Mouse (Mus musculus) heart, adult 2 months (tissue): ENCODE results near the gene Olfr799. TPM values are rescaled to one million over a fixed set of nuclear protein-coding genes. Genes with fewer than 3 reads are reported as not detected.

Source experiments
- DNase-seq, 2 experiments: peaks; one replicate each; pipeline ENCODE4 v3.0.0; 2021
- H3K27ac ChIP-seq: fragments of 200-600 bp; 2 replicates; pipeline ENCODE4 v1.8.1; 2022
- H3K27me3 ChIP-seq: fragments of 200-500 bp; 2 replicates; pipeline ENCODE4 v1.6.1; 2012; ENCODE audit warnings: mild to moderate bottlenecking, low read length, inconsistent platforms, mixed read lengths; ENCODE audit not compliant: control insufficient read depth, insufficient read depth
- H3K36me3 ChIP-seq: fragments of 200-500 bp; 2 replicates; pipeline ENCODE4 v1.6.1; 2012; ENCODE audit warnings: low read length, inconsistent platforms; ENCODE audit not compliant: control insufficient read depth, insufficient read depth
- H3K4me1 ChIP-seq: fragments of 200-500 bp; 2 replicates; pipeline ENCODE4 v1.6.1; 2011; ENCODE audit warnings: low read length; ENCODE audit not compliant: control insufficient read depth, insufficient read depth
- H3K4me3 ChIP-seq: fragments of 200-600 bp; 2 replicates; pipeline ENCODE4 v1.8.1; 2022
- H3K79me2 ChIP-seq: fragments of 200-500 bp; replicated peaks from 2 replicates; pipeline ENCODE4 v1.6.1; 2012; ENCODE audit warnings: mild to moderate bottlenecking, inconsistent platforms, low read length, moderate library complexity, mixed read lengths; ENCODE audit not compliant: control insufficient read depth, insufficient read depth
- H3K9ac ChIP-seq: fragments of 200-500 bp; 2 replicates; pipeline ENCODE4 v1.6.1; 2012; ENCODE audit warnings: low read depth, mild to moderate bottlenecking, control low read depth, inconsistent platforms, low read length, mixed read lengths
- CTCF ChIP-seq: fragments of 200-600 bp; IDR thresholded peaks from 2 replicates; pipeline ENCODE4 v1.8.1; 2022; ENCODE audit warnings: antibody characterized with exemption, mild to moderate bottlenecking, moderate library complexity
- EP300 ChIP-seq: fragments of 200-500 bp; IDR thresholded peaks from 2 replicates; pipeline ENCODE4 v1.6.1; 2011; ENCODE audit warnings: low read depth, low read length, control low read depth; ENCODE audit not compliant: insufficient read depth
- POLR2A ChIP-seq: fragments of 200-500 bp; IDR thresholded peaks from 2 replicates; pipeline ENCODE4 v1.6.1; 2011; ENCODE audit warnings: mild to moderate bottlenecking, low read depth, low read length, control low read depth; ENCODE audit not compliant: insufficient read depth
- WGBS: fragments of 180-500 bp; shearing (Covaris S2); methylation state at CpG from one replicate; pipeline ENCODE4 v1.1.7; 2018; 5-methylcytosine and 5-hydroxymethylcytosine counted together
- intact Hi-C: fragments of 180-260 bp; cut with DNase I; formaldehyde crosslinking; loops from one replicate; pipeline ENCODE4 v1.15.1; 2025
- polyA plus RNA-seq: library from polyadenylated mRNA; depleted of rRNA; stranded (reverse); fragments of >200 nt; gene quantifications from 2 replicates; pipeline ENCODE4 v1.2.3, GENCODE M21; 2012; rRNA removed
- total RNA-seq, 2 experiments: library from RNA; stranded (reverse); gene quantifications; 2 replicates each; pipeline ENCODE4 v1.2.3; 2021

Olfr799 gene
- total and polyA plus RNA-seq, 3 experiments, result not detected

- no peaks in the 10 kb centered on the region for H3K79me2 ChIP-seq
- TF ChIP-seq EP300 (no peak), POLR2A (no peak), CTCF (no peak)
- intact Hi-C loops, result no loop called here
- H3K27me3 ChIP-seq, result no peaks in the 10 kb centered on the region
- H3K27ac ChIP-seq, result no peak within 1 kb of the TSS
- no peak for DNase-seq
- no peak within 1 kb of the TSS for H3K4me3 ChIP-seq
- H3K9ac ChIP-seq, result no peak within 1 kb of the TSS
- H3K4me1 ChIP-seq, result no peaks in the 10 kb centered on the region
- H3K36me3 ChIP-seq, result no peaks in the 10 kb centered on the region
Observed at GRCm38 (mm10) chr10:129657394-129657793, 20.1 kb downstream of the Olfr799 start, which contains the start of gene Olfr800. Gene Olfr800 (plus strand): TSS chr10:129657694.

- Histone ChIP-seq H3K4me3 (no peak within 1 kb of the TSS), H3K27me3 (no peaks in the 10 kb centered on the region), H3K79me2 (no peaks in the 10 kb centered on the region), H3K4me1 (no peaks in the 10 kb centered on the region), H3K27ac (no peak within 1 kb of the TSS), H3K9ac (no peak within 1 kb of the TSS), H3K36me3 (no peaks in the 10 kb centered on the region)
- WGBS, result 68% methylated on average over 1 of the region's 1 CpGs
- no peak for DNase-seq
- intact Hi-C loops, result no loop called here
- TF ChIP-seq POLR2A (no peak), CTCF (no peak), EP300 (no peak)
Observed at GRCm38 (mm10) chr10:129673765-129674164, 36.5 kb downstream of the Olfr799 start, which contains the start of gene Olfr801. Gene Olfr801 (minus strand): TSS chr10:129673865.

DNA sequence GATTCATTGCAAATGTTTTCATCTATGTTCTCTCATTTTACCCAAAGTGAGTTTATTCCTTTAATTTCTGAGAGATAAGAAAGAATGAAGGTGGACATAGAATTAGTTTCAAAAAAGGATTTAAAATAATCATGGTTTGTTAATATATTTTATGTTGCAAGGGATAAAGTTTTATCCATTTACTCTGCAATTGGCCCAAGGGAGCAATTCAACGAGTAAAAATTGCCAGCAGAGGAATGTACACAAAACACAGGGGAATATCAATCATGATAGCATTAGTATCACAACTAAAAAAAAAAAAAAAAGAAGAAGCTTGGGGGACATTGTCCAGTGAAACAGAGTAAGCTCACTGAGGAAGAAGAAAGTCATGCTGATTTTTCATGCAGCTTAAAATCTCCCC, 50.8 kb downstream of the Olfr799 start, which contains the start of gene Olfr802:
Gene Olfr802 (minus strand): TSS at position 101 of the 400 bp plus-strand sequence.
- H3K27ac ChIP-seq, result no peak within 1 kb of the TSS
- H3K4me3 ChIP-seq, result no peak within 1 kb of the TSS
- H3K27me3 ChIP-seq, result no peaks in the 10 kb centered on the region
- no peaks in the 10 kb centered on the region for H3K36me3 ChIP-seq
- DNase-seq, result no peak
- H3K79me2 ChIP-seq, result no peaks in the 10 kb centered on the region
- H3K9ac ChIP-seq, result no peak within 1 kb of the TSS
- no peaks in the 10 kb centered on the region for H3K4me1 ChIP-seq
- no peak for TF ChIP-seq POLR2A
- no peak for TF ChIP-seq CTCF
- TF ChIP-seq EP300, result no peak
- WGBS, result 39% methylated on average over 1 of the region's 1 CpGs
- intact Hi-C loops, result no loop called here

- no peak for DNase-seq
- intact Hi-C loops, result no loop called here
- Histone ChIP-seq H3K27me3 (no peaks in the 10 kb centered on the region), H3K4me3 (no peak within 1 kb of the TSS), H3K27ac (no peak within 1 kb of the TSS), H3K9ac (no peak within 1 kb of the TSS), H3K79me2 (no peaks in the 10 kb centered on the region), H3K36me3 (no peaks in the 10 kb centered on the region), H3K4me1 (no peaks in the 10 kb centered on the region)
- TF ChIP-seq EP300 (no peak), CTCF (no peak), POLR2A (no peak)
- WGBS, result 64% methylated on average over 2 of the region's 2 CpGs
Observed at GRCm38 (mm10) chr10:129694186-129694585, 56.9 kb downstream of the Olfr799 start, which contains the start of gene Olfr803. Gene Olfr803 (minus strand): TSS chr10:129694286.

Other genes starting within 250 kb of the Olfr799 start
- not detected for gene Olfr785, start 232.1 kb upstream of the Olfr799 start, total RNA-seq
- gene Olfr785, start 232.1 kb upstream of the Olfr799 start, polyA plus RNA-seq, result not detected in 2 replicates
- not detected for gene Olfr786, start 210.2 kb upstream of the Olfr799 start, total RNA-seq
- gene Olfr786, start 210.2 kb upstream of the Olfr799 start, polyA plus RNA-seq, result not detected in 2 replicates
- gene Olfr787, start 175.6 kb upstream of the Olfr799 start, total RNA-seq, result not detected
- gene Olfr787, start 175.6 kb upstream of the Olfr799 start, polyA plus RNA-seq, result not detected in 2 replicates
- gene Olfr788, start 166.5 kb upstream of the Olfr799 start, total RNA-seq, result not detected
- not detected in 2 replicates for gene Olfr788, start 166.5 kb upstream of the Olfr799 start, polyA plus RNA-seq
- gene Olfr789, start 152.7 kb upstream of the Olfr799 start, total RNA-seq, result not detected
- gene Olfr789, start 152.7 kb upstream of the Olfr799 start, polyA plus RNA-seq, result not detected in 2 replicates
- gene Olfr790, start 139.0 kb upstream of the Olfr799 start, total RNA-seq, result not detected
- not detected in 2 replicates for gene Olfr790, start 139.0 kb upstream of the Olfr799 start, polyA plus RNA-seq
- gene Olfr791, start 115.7 kb upstream of the Olfr799 start, total RNA-seq, result not detected
- not detected in 2 replicates for gene Olfr791, start 115.7 kb upstream of the Olfr799 start, polyA plus RNA-seq
- gene Olfr792, start 98.3 kb upstream of the Olfr799 start, total RNA-seq, result not detected
- not detected in 2 replicates for gene Olfr792, start 98.3 kb upstream of the Olfr799 start, polyA plus RNA-seq
- not detected for gene Olfr794, start 69.8 kb upstream of the Olfr799 start, total RNA-seq
- gene Olfr794, start 69.8 kb upstream of the Olfr799 start, polyA plus RNA-seq, result not detected in 2 replicates
- not detected for gene Olfr796, start 24.9 kb upstream of the Olfr799 start, total RNA-seq
- gene Olfr796, start 24.9 kb upstream of the Olfr799 start, polyA plus RNA-seq, result not detected in 2 replicates
- gene Olfr798, start 9.6 kb upstream of the Olfr799 start, total RNA-seq, result not detected
- not detected in 2 replicates for gene Olfr798, start 9.6 kb upstream of the Olfr799 start, polyA plus RNA-seq
- not detected for gene Olfr800, start 20.2 kb downstream of the Olfr799 start, total RNA-seq
- not detected in 2 replicates for gene Olfr800, start 20.2 kb downstream of the Olfr799 start, polyA plus RNA-seq
- gene Olfr801, start 36.4 kb downstream of the Olfr799 start, total RNA-seq, result not detected
- not detected in 2 replicates for gene Olfr801, start 36.4 kb downstream of the Olfr799 start, polyA plus RNA-seq
- gene Olfr802, start 50.7 kb downstream of the Olfr799 start, total RNA-seq, result not detected
- gene Olfr802, start 50.7 kb downstream of the Olfr799 start, polyA plus RNA-seq, result not detected in 2 replicates
- gene Olfr803, start 56.8 kb downstream of the Olfr799 start, total RNA-seq, result not detected
- not detected in 2 replicates for gene Olfr803, start 56.8 kb downstream of the Olfr799 start, polyA plus RNA-seq
- gene Olfr804, start 65.7 kb downstream of the Olfr799 start, total RNA-seq, result not detected
- not detected in 2 replicates for gene Olfr804, start 65.7 kb downstream of the Olfr799 start, polyA plus RNA-seq
- gene Olfr805, start 91.9 kb downstream of the Olfr799 start, total RNA-seq, result not detected
- not detected in 2 replicates for gene Olfr805, start 91.9 kb downstream of the Olfr799 start, polyA plus RNA-seq
- gene Olfr806, start 104.4 kb downstream of the Olfr799 start, total RNA-seq, result not detected
- gene Olfr806, start 104.4 kb downstream of the Olfr799 start, polyA plus RNA-seq, result not detected in 2 replicates
- gene Olfr807, start 120.3 kb downstream of the Olfr799 start, total RNA-seq, result not detected
- gene Olfr807, start 120.3 kb downstream of the Olfr799 start, polyA plus RNA-seq, result not detected in 2 replicates
- gene Olfr808, start 128.0 kb downstream of the Olfr799 start, total RNA-seq, result not detected
- gene Olfr808, start 128.0 kb downstream of the Olfr799 start, polyA plus RNA-seq, result not detected in 2 replicates
- not detected for gene Olfr809, start 137.2 kb downstream of the Olfr799 start, total RNA-seq
- gene Olfr809, start 137.2 kb downstream of the Olfr799 start, polyA plus RNA-seq, result not detected in 2 replicates
- not detected for gene Olfr810, start 157.4 kb downstream of the Olfr799 start, total RNA-seq
- gene Olfr810, start 157.4 kb downstream of the Olfr799 start, polyA plus RNA-seq, result not detected in 2 replicates
- not detected for gene Olfr811, start 166.9 kb downstream of the Olfr799 start, total RNA-seq
- not detected in 2 replicates for gene Olfr811, start 166.9 kb downstream of the Olfr799 start, polyA plus RNA-seq
- not detected for gene Olfr812, start 208.6 kb downstream of the Olfr799 start, total RNA-seq
- gene Olfr812, start 208.6 kb downstream of the Olfr799 start, polyA plus RNA-seq, result not detected in 2 replicates
- gene Olfr813, start 217.9 kb downstream of the Olfr799 start, total RNA-seq, result not detected
- gene Olfr813, start 217.9 kb downstream of the Olfr799 start, polyA plus RNA-seq, result not detected in 2 replicates
- not detected for gene Olfr814, start 242.4 kb downstream of the Olfr799 start, total RNA-seq
- not detected in 2 replicates for gene Olfr814, start 242.4 kb downstream of the Olfr799 start, polyA plus RNA-seq